Mouse (Mus musculus) B cell, adult (primary cell): ENCODE data around the gene Anapc16. TPM values are rescaled to one million over a fixed set of nuclear protein-coding genes. Genes with fewer than 3 reads are reported as not detected.

Source experiments
- total RNA-seq: library from RNA; stranded (reverse); gene quantifications from 4 replicates; pipeline ENCODE4 v1.2.4, GENCODE M21; 2023; ENCODE audit not compliant: inconsistent age

The Anapc16 gene
- total RNA-seq, result 56.0 to 70.3 TPM (median 62.8 TPM) in 4 replicates

GRCm38 (mm10) chr10:60002673-60003212 is at the start of gene Anapc16, which contains the start of gene Ascc1:
Gene Anapc16 (minus strand): TSS chr10:60003135.
Gene Ascc1 (plus strand): TSS chr10:60002805.

DNA sequence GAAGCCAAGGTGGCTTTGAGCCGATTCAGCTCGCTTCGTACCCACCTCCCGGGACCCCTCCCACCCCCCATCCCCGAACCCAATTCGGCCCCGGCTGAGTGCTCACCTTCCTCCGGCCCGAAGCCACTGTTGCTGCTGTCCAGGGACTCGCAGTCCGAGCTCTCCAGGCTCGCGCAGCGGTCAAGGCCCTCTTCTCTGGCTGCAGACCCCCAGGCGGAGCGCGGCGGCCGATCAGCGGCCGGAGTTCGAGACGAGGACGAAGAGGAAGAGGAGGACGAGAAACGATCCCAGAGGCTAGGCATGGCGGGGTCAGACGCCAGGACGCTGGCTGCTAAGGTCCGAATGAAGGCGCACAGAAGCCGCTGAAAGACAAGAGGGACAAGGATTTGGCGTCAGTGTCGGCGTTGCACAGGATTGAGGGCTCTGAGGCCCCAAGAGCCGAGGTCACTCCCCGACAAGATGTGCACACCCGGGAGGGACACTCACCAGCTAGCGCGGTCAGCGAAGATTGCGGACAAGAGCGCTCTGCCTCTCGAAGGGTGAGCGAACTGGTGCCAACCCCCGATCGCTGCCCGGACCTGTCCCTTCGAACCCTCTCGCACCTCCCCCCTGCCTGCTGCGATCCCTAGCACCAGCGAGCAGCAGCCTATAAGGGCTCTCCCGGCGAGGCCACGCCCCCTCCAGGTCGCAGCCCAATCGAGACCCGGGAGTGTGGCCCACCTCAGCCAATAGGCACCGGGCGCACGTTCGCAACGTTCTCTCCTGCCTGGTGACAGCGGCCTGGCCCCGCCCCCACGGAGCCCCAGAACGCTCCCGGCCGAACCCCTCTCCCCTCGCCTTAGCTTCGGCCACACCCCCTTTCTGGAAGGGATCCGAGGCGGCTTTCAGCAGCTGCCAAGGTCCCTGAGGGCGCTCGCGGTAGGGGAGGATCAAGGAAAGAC is 51.5 kb downstream of the Anapc16 start, which contains the start of gene Ddit4:
Gene Ddit4 (minus strand): TSS at position 624 of the 941 bp plus-strand sequence.

Other genes with a start within 250 kb of the Anapc16 start
- 44.2 to 49.8 TPM (median 45.9 TPM) in 4 replicates for gene Dnajb12, start 123.6 kb downstream of the Anapc16 start, total RNA-seq
- 42.0 to 56.9 TPM (median 47.4 TPM) in 4 replicates for gene Ddit4, start 51.3 kb downstream of the Anapc16 start, total RNA-seq
- 16.9 to 20.3 TPM (median 17.8 TPM) in 4 replicates for gene Ascc1, start 330 bp downstream of the Anapc16 start, total RNA-seq
- gene Spock2, start 103.1 kb upstream of the Anapc16 start, total RNA-seq, result 1.0 to 1.7 TPM (median 1.3 TPM) in 4 replicates
- 137 to 151 TPM (median 142 TPM) in 4 replicates for gene Chst3, start 216.1 kb upstream of the Anapc16 start, total RNA-seq